Mouse (Mus musculus): ENCODE measurements around the gene Axl. TPM values are rescaled to one million over a fixed set of nuclear protein-coding genes. Genes with fewer than 3 reads are reported as not detected.
A peak's percentile ranks its signal among the peaks of the same experiment; 100 is the strongest.

Gene Axl
- total RNA-seq (2017): 6.2 and 16.9 TPM in 2 replicates

DNA sequence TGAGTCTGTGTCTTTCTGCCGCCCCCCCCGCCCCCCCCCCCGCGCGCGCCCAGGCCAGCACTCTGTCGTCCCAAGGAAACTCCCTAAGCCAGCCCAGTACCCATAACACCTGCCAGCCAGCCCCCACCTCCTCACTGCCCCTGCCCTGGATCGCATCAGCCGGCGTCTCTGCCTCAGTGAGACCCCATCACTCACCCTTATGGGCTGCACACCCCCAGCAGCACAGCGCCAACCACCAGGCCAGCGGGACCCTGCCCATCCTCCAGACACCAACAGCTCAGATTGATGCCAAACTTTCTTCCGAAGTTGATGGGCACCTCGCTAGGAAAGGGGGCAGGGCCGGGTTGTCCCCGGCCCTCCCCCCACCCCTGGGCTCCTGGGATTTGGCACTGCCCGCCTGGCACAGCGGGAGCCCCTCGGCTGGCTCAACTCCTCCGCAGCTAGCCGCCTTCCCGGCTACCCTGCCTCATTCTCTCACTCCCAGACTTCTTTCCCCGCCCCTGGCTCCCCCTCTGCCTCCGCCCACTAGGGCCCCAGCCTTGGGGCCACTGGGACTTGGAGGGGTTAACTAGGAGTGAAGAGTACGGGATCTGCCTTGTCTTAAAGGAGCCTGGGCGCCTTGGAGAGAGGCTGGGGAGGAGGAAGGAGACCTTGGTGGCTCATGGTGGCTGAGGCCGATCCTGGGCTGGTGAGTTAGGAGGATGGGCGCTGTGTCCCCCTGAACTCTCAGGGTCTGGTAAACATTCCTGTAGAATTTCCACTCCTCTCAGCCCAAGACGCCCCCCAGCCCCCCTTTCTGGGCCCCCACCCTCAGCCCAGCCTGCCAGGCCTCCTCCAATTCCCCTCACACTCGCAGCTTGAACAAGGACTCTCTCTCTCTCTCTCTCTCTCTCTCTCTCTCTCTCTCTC lies at the start of gene Axl:
Axl (minus strand) TSS at position 486 of the 909 bp plus-strand sequence.
- ATAC-seq (replicated peaks in 1 of 2; ENCODE audit: insufficient read depth in 1 of 2, low FRiP score in 2 of 2, low TSS enrichment in 1 of 2, low read depth in 1 of 2, poor library complexity in 2 of 2, severe bottlenecking in 2 of 2): peak; percentile 4 to 30; a peak in 3 of 4 replicates

- ATAC-seq (replicated peaks in 1 of 2; ENCODE audit: insufficient read depth in 1 of 2, low FRiP score in 2 of 2, low TSS enrichment in 1 of 2, low read depth in 1 of 2, poor library complexity in 2 of 2, severe bottlenecking in 2 of 2): peak; percentile 78 to 86
Measured at GRCm38 (mm10) chr7:25835188-25835891, 46.8 kb upstream of the Axl start.

DNA sequence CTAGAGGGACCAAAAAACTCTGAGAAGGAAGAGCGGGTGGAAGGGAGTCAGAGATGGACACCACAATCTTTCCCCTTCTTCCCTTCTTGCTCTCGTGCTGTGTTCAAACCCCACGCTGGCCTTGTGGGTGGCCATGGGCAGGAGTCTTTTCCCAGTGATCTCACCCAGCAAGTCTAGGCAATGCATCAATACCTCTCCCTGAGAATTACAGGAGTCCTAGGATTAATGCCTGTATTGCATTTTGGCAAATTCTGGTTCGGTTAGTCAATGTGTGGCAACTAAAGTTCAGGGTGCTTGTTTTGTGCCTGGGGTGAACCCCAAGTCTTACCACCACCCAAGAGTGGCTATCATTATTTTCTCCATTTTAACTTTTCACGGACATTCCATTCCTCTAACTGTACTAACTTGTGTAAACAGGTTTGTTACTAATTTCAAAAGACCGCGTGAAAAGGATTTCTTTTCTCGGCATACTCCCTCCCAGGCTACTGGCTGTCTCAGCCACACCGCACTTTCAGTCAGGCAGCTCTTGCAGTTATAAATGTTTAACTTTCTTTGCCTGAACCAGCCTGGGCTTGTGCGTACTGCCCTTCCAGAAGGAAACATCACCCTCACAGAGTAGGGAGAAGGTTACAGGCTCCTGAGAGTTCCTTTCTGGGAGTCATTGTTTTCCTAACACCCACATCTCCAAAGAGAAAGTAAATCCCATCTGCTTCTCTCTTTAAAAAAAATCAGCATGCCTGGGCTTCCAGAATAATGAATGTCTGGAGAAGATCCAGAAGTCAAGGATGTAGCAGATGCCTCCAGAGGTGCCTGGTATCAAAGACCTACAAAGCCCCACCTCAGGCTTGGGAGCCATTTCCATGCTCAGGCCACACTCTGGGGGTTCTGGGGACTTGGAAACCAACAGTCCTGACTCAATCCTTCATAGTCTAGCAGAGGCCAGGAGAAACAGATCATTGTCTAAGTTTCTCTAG lies 43.3 kb upstream of the Axl start:
- ATAC-seq (replicated peaks in 1 of 2; ENCODE audit: insufficient read depth in 1 of 2, low FRiP score in 2 of 2, low TSS enrichment in 1 of 2, low read depth in 1 of 2, poor library complexity in 2 of 2, severe bottlenecking in 2 of 2): no peak

DNA sequence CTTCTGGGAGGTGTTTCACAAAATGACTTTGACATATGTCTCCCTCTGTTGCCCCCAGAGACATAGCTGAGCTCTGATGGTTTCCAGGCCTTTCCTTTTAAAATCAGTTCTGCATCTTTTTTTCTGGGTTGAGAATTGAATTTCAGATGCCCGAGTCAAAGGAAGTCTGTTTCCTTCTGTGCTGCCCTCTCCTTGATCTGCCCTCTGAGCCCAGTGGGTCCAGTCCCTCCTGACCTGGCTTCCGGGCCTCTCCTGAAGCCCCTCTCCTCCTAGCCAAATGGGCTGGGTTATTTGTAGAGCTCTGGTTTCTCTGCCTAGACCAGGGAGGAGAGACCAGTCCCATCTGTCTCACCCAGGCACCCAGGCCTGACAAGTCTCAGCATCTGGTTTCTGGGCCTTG lies 41.7 kb upstream of the Axl start:
- ATAC-seq (replicated peaks in 1 of 2; ENCODE audit: insufficient read depth in 1 of 2, low FRiP score in 2 of 2, low TSS enrichment in 1 of 2, low read depth in 1 of 2, poor library complexity in 2 of 2, severe bottlenecking in 2 of 2): no peak

GRCm38 (mm10) chr7:25827199-25827598 lies 38.7 kb upstream of the Axl start:
- peak; percentile 89 to 97 for ATAC-seq (replicated peaks in 1 of 2; ENCODE audit: insufficient read depth in 1 of 2, low FRiP score in 2 of 2, low TSS enrichment in 1 of 2, low read depth in 1 of 2, poor library complexity in 2 of 2, severe bottlenecking in 2 of 2)

- peak; percentile 54; a peak in 2 of 4 replicates for ATAC-seq (replicated peaks in 1 of 2; ENCODE audit: insufficient read depth in 1 of 2, low FRiP score in 2 of 2, low TSS enrichment in 1 of 2, low read depth in 1 of 2, poor library complexity in 2 of 2, severe bottlenecking in 2 of 2)
Measured at GRCm38 (mm10) chr7:25826029-25826428, 37.5 kb upstream of the Axl start.

- ATAC-seq (replicated peaks in 1 of 2; ENCODE audit: insufficient read depth in 1 of 2, low FRiP score in 2 of 2, low TSS enrichment in 1 of 2, low read depth in 1 of 2, poor library complexity in 2 of 2, severe bottlenecking in 2 of 2): no peak
Measured at GRCm38 (mm10) chr7:25825043-25825442, 36.5 kb upstream of the Axl start.

GRCm38 (mm10) chr7:25816241-25816919 lies 27.9 kb upstream of the Axl start, which contains the start of gene Cyp2s1:
Gene Cyp2s1, minus strand, starts transcription at chr7:25816913.
- ATAC-seq (replicated peaks in 1 of 2; ENCODE audit: insufficient read depth in 1 of 2, low FRiP score in 2 of 2, low TSS enrichment in 1 of 2, low read depth in 1 of 2, poor library complexity in 2 of 2, severe bottlenecking in 2 of 2): peak; percentile 66

GRCm38 (mm10) chr7:25815571-25815970 lies 27.1 kb upstream of the Axl start:
- ATAC-seq (replicated peaks in 1 of 2; ENCODE audit: insufficient read depth in 1 of 2, low FRiP score in 2 of 2, low TSS enrichment in 1 of 2, low read depth in 1 of 2, poor library complexity in 2 of 2, severe bottlenecking in 2 of 2): no peak

DNA sequence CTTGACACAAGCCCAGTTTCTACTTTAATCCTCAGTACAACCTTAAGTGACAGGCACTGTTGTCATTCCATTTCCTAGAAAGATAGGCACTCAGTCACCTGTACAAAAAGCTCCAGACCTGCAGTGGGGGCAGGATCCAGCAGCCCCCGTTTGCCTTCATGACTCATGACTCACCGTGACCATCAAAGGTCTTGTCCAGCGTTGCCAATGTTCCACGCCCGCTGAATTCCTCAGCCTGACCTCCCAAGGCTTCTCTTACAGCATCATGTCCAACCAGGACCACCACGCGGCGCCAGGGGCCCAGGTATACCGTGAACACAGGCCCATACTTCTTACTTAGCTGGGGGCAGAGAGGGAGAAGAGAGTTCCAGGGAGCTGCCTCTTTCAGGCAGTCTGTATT lies 26.2 kb upstream of the Axl start:
- ATAC-seq (replicated peaks in 1 of 2; ENCODE audit: insufficient read depth in 1 of 2, low FRiP score in 2 of 2, low TSS enrichment in 1 of 2, low read depth in 1 of 2, poor library complexity in 2 of 2, severe bottlenecking in 2 of 2): no peak

GRCm38 (mm10) chr7:25812195-25812594 lies 23.7 kb upstream of the Axl start:
- no peak for ATAC-seq (replicated peaks in 1 of 2; ENCODE audit: insufficient read depth in 1 of 2, low FRiP score in 2 of 2, low TSS enrichment in 1 of 2, low read depth in 1 of 2, poor library complexity in 2 of 2, severe bottlenecking in 2 of 2)

- ATAC-seq (replicated peaks in 1 of 2; ENCODE audit: insufficient read depth in 1 of 2, low FRiP score in 2 of 2, low TSS enrichment in 1 of 2, low read depth in 1 of 2, poor library complexity in 2 of 2, severe bottlenecking in 2 of 2): no peak
Measured at GRCm38 (mm10) chr7:25811716-25812115, 23.2 kb upstream of the Axl start.

DNA sequence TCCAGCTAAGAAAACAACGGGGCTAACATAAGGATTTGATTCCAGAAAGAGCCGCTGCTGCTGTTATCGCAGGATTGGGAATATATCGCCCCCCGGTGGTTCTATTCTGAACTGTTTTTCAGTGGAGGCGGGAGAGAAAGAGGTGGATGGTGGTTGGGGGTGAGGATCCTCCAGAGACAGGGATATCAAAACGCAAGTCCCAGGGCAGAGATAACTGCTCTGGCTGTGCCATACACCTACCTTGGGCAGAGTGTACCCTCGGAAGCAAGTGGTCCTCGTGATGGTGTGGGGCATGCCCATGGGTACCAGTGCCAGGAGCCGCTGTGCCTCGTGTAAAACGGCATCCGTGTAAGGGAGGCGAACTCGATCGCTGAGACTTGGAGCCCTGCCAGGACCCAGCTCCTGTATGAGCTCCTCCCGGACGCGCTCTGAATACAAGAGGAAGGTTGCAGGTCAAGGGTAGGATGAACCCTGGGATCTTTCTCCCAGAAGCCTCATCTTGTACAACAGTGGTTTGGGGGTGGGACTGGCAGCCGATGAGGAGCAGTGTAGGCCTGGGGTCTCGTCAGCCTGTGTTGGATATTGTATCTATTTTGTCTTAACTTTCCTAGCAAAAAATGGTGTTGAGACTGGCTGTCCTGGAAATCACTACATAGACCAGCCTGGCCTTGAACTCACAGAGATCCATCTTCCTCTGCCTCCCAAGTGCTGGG lies 17.3 kb upstream of the Axl start:
- peak; percentile 73 to 77 for ATAC-seq (replicated peaks in 1 of 2; ENCODE audit: insufficient read depth in 1 of 2, low FRiP score in 2 of 2, low TSS enrichment in 1 of 2, low read depth in 1 of 2, poor library complexity in 2 of 2, severe bottlenecking in 2 of 2)

GRCm38 (mm10) chr7:25804792-25805191 lies 16.3 kb upstream of the Axl start:
- no peak for ATAC-seq (replicated peaks in 1 of 2; ENCODE audit: insufficient read depth in 1 of 2, low FRiP score in 2 of 2, low TSS enrichment in 1 of 2, low read depth in 1 of 2, poor library complexity in 2 of 2, severe bottlenecking in 2 of 2)

- no peak for ATAC-seq (replicated peaks in 1 of 2; ENCODE audit: insufficient read depth in 1 of 2, low FRiP score in 2 of 2, low TSS enrichment in 1 of 2, low read depth in 1 of 2, poor library complexity in 2 of 2, severe bottlenecking in 2 of 2)
Measured at GRCm38 (mm10) chr7:25803460-25803859, 15.0 kb upstream of the Axl start.
